Mouse (Mus musculus) thymus, adult 2 months (tissue): ENCODE data around the gene Ggact. TPM values are rescaled to one million over a fixed set of nuclear protein-coding genes. Genes with fewer than 3 reads are reported as not detected.

Source experiments
- DNase-seq: peaks from one replicate; pipeline ENCODE4 v3.0.0; 2021
- H3K27ac ChIP-seq: fragments of 200-500 bp; 2 replicates; pipeline ENCODE4 v1.5.1; 2012; ENCODE audit warnings: low read length, control low read depth; ENCODE audit not compliant: control insufficient read depth, insufficient read depth
- H3K27me3 ChIP-seq: fragments of 200-500 bp; 2 replicates; pipeline ENCODE4 v1.6.1; 2012; ENCODE audit warnings: mild to moderate bottlenecking, low read length, moderate library complexity, mixed read lengths; ENCODE audit not compliant: control insufficient read depth, insufficient read depth
- H3K36me3 ChIP-seq: fragments of 200-500 bp; 2 replicates; pipeline ENCODE4 v1.6.1; 2012; ENCODE audit warnings: mild to moderate bottlenecking, low read length, moderate library complexity; ENCODE audit not compliant: control insufficient read depth, insufficient read depth
- H3K4me1 ChIP-seq: fragments of 200-500 bp; replicated peaks from 2 replicates; pipeline ENCODE4 v1.6.1; 2012; ENCODE audit warnings: low read length; ENCODE audit not compliant: control insufficient read depth, insufficient read depth
- H3K4me3 ChIP-seq: fragments of 200-500 bp; 2 replicates; pipeline ENCODE4 v1.5.1; 2012; ENCODE audit warnings: mild to moderate bottlenecking, low read length, control low read depth, moderate library complexity; ENCODE audit not compliant: control insufficient read depth, insufficient read depth
- CTCF ChIP-seq: fragments of 200-500 bp; IDR thresholded peaks from 2 replicates; pipeline ENCODE4 v1.5.1; 2012; ENCODE audit warnings: mild to moderate bottlenecking, control low read depth, low read length, moderate library complexity, borderline replicate concordance; ENCODE audit not compliant: control insufficient read depth, poor library complexity, insufficient read depth; ENCODE audit errors: extremely low read depth
- POLR2A ChIP-seq: fragments of 200-500 bp; IDR thresholded peaks from 2 replicates; pipeline ENCODE4 v1.6.1; 2012; ENCODE audit warnings: mild to moderate bottlenecking, low read length, control low read depth, moderate library complexity; ENCODE audit not compliant: control insufficient read depth, poor library complexity, insufficient read depth; ENCODE audit errors: extremely low read depth
- WGBS: fragments of 180-500 bp; shearing (Covaris S2); methylation state at CpG from one replicate; pipeline ENCODE4 v1.1.7; 2018; 5-methylcytosine and 5-hydroxymethylcytosine counted together
- polyA plus RNA-seq: library from polyadenylated mRNA; depleted of rRNA; stranded (reverse); fragments of >200 nt; gene quantifications from 2 replicates; pipeline ENCODE4 v1.2.3, GENCODE M21; 2012

Gene Ggact
- polyA plus RNA-seq, 1 experiment: 29.4 TPM

GRCm38 (mm10) chr14:122833666-122834065 is 79.9 kb downstream of the Ggact start:
- no peak overlapping the region for H3K4me3 ChIP-seq
- no peaks in the 10 kb centered on the region for H3K27me3 ChIP-seq
- no peak overlapping the region for H3K27ac ChIP-seq
- DNase-seq: no peak
- H3K4me1 ChIP-seq: no peaks in the 10 kb centered on the region
- 94% methylated on average over 3 of the region's 3 CpGs for WGBS
- TF ChIP-seq CTCF (no peak), POLR2A (no peak)
- no peaks in the 10 kb centered on the region for H3K36me3 ChIP-seq

GRCm38 (mm10) chr14:122830433-122830832 is 83.1 kb downstream of the Ggact start:
- Histone ChIP-seq H3K27ac (no peak overlapping the region), H3K4me3 (no peak overlapping the region), H3K36me3 (no peaks in the 10 kb centered on the region), H3K4me1 (no peaks in the 10 kb centered on the region), H3K27me3 (no peaks in the 10 kb centered on the region)
- no peak for DNase-seq
- 90% methylated on average over 1 of the region's 1 CpGs for WGBS
- TF ChIP-seq CTCF (no peak), POLR2A (no peak)

GRCm38 (mm10) chr14:122825464-122825863 is 88.1 kb downstream of the Ggact start:
- Histone ChIP-seq H3K27ac (no peak overlapping the region), H3K4me3 (no peak overlapping the region), H3K4me1 (no peaks in the 10 kb centered on the region), H3K27me3 (no peaks in the 10 kb centered on the region), H3K36me3 (no peaks in the 10 kb centered on the region)
- TF ChIP-seq POLR2A (no peak), CTCF (no peak)
- WGBS: 95% methylated on average over 2 of the region's 2 CpGs
- no peak for DNase-seq

GRCm38 (mm10) chr14:122823791-122824190 is 89.8 kb downstream of the Ggact start:
- TF ChIP-seq CTCF (no peak), POLR2A (no peak)
- Histone ChIP-seq H3K4me1 (no peaks in the 10 kb centered on the region), H3K27ac (no peak overlapping the region), H3K4me3 (no peak overlapping the region), H3K27me3 (no peaks in the 10 kb centered on the region), H3K36me3 (no peaks in the 10 kb centered on the region)
- no peak for DNase-seq
- 90% methylated on average over 2 of the region's 2 CpGs for WGBS

GRCm38 (mm10) chr14:122821002-122821401 is 92.6 kb downstream of the Ggact start:
- DNase-seq: no peak
- Histone ChIP-seq H3K36me3 (no peaks in the 10 kb centered on the region), H3K27ac (no peak overlapping the region), H3K4me1 (no peaks in the 10 kb centered on the region), H3K27me3 (no peaks in the 10 kb centered on the region), H3K4me3 (no peak overlapping the region)
- 98% methylated on average over 3 of the region's 3 CpGs for WGBS
- no peak for TF ChIP-seq POLR2A
- no peak for TF ChIP-seq CTCF

GRCm38 (mm10) chr14:122800296-122800695 is 113.3 kb downstream of the Ggact start:
- Histone ChIP-seq H3K27ac (no peak overlapping the region), H3K36me3 (no peaks in the 10 kb centered on the region), H3K4me1 (no peaks in the 10 kb centered on the region), H3K4me3 (no peak overlapping the region), H3K27me3 (no peaks in the 10 kb centered on the region)
- 94% methylated on average over 4 of the region's 4 CpGs for WGBS
- TF ChIP-seq CTCF: no peak
- no peak for DNase-seq

- no peaks in the 10 kb centered on the region for H3K27me3 ChIP-seq
Observed at GRCm38 (mm10) chr14:122793368-122793767, 120.2 kb downstream of the Ggact start.

More at GRCm38 (mm10) chr14:122793368-122793767, 120.2 kb downstream of the Ggact start:
- WGBS: 96% methylated on average over 4 of the region's 4 CpGs
- no peak for TF ChIP-seq POLR2A
- TF ChIP-seq CTCF: no peak
- Histone ChIP-seq H3K4me3 (no peak overlapping the region), H3K27ac (no peak overlapping the region), H3K36me3 (no peaks in the 10 kb centered on the region), H3K4me1 (no peaks in the 10 kb centered on the region)
- DNase-seq: no peak
